Mouse (Mus musculus): ENCODE measurements around the gene 2010111I01Rik.

DNA sequence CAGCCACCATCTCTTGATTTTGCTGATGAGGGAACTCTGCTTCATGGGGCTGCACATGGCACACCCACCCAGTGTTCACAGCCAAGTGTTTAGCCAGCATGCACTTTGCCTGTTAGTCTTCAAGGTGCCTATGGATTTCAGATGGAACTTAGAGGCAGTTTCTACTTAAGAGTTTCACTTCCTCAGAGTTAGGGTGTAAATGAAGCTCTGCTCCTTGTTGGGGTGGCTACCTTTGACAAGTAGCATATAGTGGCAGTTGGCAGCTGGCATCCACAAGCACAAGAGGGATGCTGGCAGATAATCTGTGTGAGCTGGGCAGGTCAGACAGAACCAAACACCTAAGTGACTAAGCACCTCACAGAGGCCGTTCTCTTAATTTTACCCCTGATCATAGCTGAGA lies 221.9 kb downstream of the 2010111I01Rik start:
- no peak for TF ChIP-seq CTCF (IDR thresholded peaks at IDR 0.05; ENCODE audit: control insufficient read depth, insufficient read depth, insufficient replicate concordance, low read depth, low read length)
- no peak for TF ChIP-seq POLR2A (IDR thresholded peaks at IDR 0.05; ENCODE audit: control insufficient read depth, low read depth, low read length)
